Mouse (Mus musculus) intestine, postnatal 0 days (tissue): ENCODE data around the gene Cdh1. TPM values are rescaled to one million over a fixed set of nuclear protein-coding genes. Genes with fewer than 3 reads are reported as not detected.

Experiments used
- ATAC-seq: fragments of 200-750 bp; cut with Nextera tagmentation; 2 replicates; pipeline ENCODE4 v1.8.0; 2017; ENCODE audit warnings: mild to moderate bottlenecking, moderate TSS enrichment, moderate library complexity
- H3K27ac ChIP-seq: fragments of 300-500 bp; sonication (generic); 2 replicates; pipeline ENCODE4 v1.5.1; 2014; ENCODE audit warnings: mild to moderate bottlenecking, low read depth, low read length, moderate library complexity
- H3K27me3 ChIP-seq: fragments of 300-500 bp; sonication (generic); replicated peaks from 2 replicates; pipeline ENCODE4 v1.6.1; 2014; ENCODE audit warnings: low read length, mixed read lengths; ENCODE audit not compliant: control insufficient read depth, insufficient read depth
- H3K36me3 ChIP-seq: fragments of 300-500 bp; sonication (generic); 2 replicates; pipeline ENCODE4 v1.6.1; 2014; ENCODE audit warnings: mild to moderate bottlenecking, moderate library complexity; ENCODE audit not compliant: control insufficient read depth, insufficient read depth
- H3K4me1 ChIP-seq: fragments of 300-500 bp; sonication (generic); replicated peaks from 2 replicates; pipeline ENCODE4 v1.6.1; 2014; ENCODE audit warnings: antibody characterized with exemption, low read length, mixed read lengths; ENCODE audit not compliant: control insufficient read depth, insufficient read depth
- H3K4me2 ChIP-seq: fragments of 300-500 bp; sonication (generic); replicated peaks from 2 replicates; pipeline ENCODE4 v1.6.1; 2014; ENCODE audit warnings: low read depth, mild to moderate bottlenecking, moderate library complexity
- H3K4me3 ChIP-seq: fragments of 300-500 bp; sonication (generic); 2 replicates; pipeline ENCODE4 v1.5.1; 2014; ENCODE audit warnings: low read depth, low read length
- H3K9ac ChIP-seq: fragments of 300-500 bp; sonication (generic); 2 replicates; pipeline ENCODE4 v1.6.1; 2014; ENCODE audit warnings: mild to moderate bottlenecking, low read depth, low read length
- H3K9me3 ChIP-seq: fragments of 300-500 bp; sonication (generic); 2 replicates; pipeline ENCODE4 v1.6.1; 2016; ENCODE audit warnings: mixed run types; ENCODE audit not compliant: control insufficient read depth
- CTCF ChIP-seq: sonication (generic); IDR thresholded peaks from 2 replicates; pipeline ENCODE4 v1.5.1; 2016; ENCODE audit warnings: low read depth, mild to moderate bottlenecking, control low read depth, antibody characterized with exemption, moderate library complexity
- WGBS: fragments of 180-500 bp; shearing (Covaris S2); extraction: QIAGEN DNeasy Blood & Tissue Kit; methylation state at CpG from one replicate; pipeline ENCODE4 v1.1.7; 2014; 5-methylcytosine and 5-hydroxymethylcytosine counted together
- polyA plus RNA-seq: library from polyadenylated mRNA; unstranded; fragments of >200 nt; fragmentation: Nextera tagmentation; extraction: Ambion mirVana; gene quantifications from 2 replicates; pipeline ENCODE4 v1.2.1, GENCODE M21; 2015

The Cdh1 gene
- polyA plus RNA-seq, 1 experiment from 2014 or later = 82.1 TPM

- TF ChIP-seq CTCF = no peak
- peak overlapping the region; percentile 86; the same call in 1 of the 2 replicates for H3K27ac ChIP-seq
- H3K9ac ChIP-seq = no peak overlapping the region
- H3K4me3 ChIP-seq = no peak overlapping the region
- 70% methylated on average over 6 of the region's 6 CpGs for WGBS
- H3K9me3 ChIP-seq = no peaks in the 10 kb centered on the region
- H3K27me3 ChIP-seq = no peaks in the 10 kb centered on the region
- no peak for ATAC-seq
- H3K36me3 ChIP-seq = no peaks in the 10 kb centered on the region
- H3K4me1 ChIP-seq = peaks cover 25% of the 10 kb centered on the region; the same call in 1 of the 2 replicates
- H3K4me2 ChIP-seq = no peak overlapping the region
Observed at GRCm38 (mm10) chr8:106617865-106618264, 14.7 kb downstream of the Cdh1 start.

GRCm38 (mm10) chr8:106618324-106618723 lies 15.2 kb downstream of the Cdh1 start:
- Histone ChIP-seq H3K9me3 (no peaks in the 10 kb centered on the region), H3K9ac (no peak overlapping the region), H3K4me1 (peaks cover 24% of the 10 kb centered on the region; the same call in 1 of the 2 replicates), H3K4me2 (no peak overlapping the region), H3K27me3 (no peaks in the 10 kb centered on the region), H3K27ac (0 out of 2 replicates have a peak overlapping the region, but pooled peaks have one; percentile 74), H3K36me3 (no peaks in the 10 kb centered on the region), H3K4me3 (no peak overlapping the region)
- WGBS = 51% methylated on average over 6 of the region's 6 CpGs
- peak; percentile 47 for TF ChIP-seq CTCF
- ATAC-seq = no peak

DNA sequence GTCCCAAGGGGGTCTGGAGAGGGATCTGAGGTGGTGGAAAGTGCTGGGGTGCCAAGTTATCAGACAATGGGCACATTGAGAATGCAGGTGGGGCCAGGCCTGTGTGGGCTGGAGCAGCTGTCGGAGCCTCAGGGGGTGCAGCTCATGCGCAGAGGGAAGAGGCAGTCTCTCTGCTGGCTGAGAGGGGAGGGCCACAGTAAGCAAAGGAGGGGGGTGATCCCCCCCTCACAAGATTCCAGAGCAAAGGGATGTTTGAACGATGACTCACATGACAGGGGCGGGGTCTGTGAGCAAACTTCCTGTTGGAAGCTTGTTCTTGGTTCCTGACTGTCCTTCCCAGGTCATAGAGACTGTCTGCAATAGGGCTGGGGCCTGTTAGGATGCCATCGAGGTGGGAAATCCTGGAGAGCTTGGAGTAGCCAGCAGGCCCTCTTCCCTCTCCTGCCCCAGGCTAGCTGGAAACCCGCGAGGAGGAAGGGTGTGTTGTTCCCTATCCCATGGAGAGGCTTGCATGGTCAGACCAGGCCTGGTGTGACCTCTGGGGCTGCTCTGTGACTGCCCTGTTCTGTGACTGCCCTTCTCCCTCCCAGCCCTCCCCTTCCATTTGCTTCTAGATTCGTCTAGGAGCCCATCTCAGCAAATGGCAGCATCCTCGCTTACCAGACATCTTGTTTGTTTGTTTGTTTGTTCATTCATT lies 16.5 kb downstream of the Cdh1 start:
- Histone ChIP-seq H3K9me3 (no peaks in the 10 kb centered on the region), H3K27ac (peak overlapping the region; percentile 74), H3K9ac (no peak overlapping the region), H3K4me3 (no peak overlapping the region), H3K4me2 (peak overlapping the region; percentile 32; the same call in 1 of the 2 replicates), H3K27me3 (no peaks in the 10 kb centered on the region), H3K36me3 (no peaks in the 10 kb centered on the region), H3K4me1 (peaks cover 24% of the 10 kb centered on the region; the same call in 1 of the 2 replicates)
- ATAC-seq = peak; percentile 63
- TF ChIP-seq CTCF = no peak
- WGBS = 28% methylated on average over 9 of the region's 9 CpGs

DNA sequence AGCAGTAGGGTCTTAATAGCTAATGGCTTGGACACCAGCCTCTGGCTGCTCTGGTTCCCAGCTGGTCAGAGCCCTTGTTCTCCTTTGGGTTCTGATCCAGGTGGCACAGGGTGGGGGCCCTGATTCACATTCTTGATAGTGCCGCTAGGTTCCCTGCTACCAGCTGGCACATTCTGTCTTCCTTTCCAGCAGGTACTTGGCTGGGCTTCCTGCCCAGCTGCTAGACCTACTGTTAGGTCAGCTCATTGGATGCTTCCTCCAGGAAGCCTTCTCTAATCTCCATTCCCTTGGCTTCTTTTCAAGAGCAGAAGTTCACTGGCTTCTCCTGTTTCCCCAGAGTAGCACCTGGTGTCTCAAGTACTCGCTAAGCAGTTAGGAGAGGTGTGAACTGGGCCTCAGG lies 17.3 kb downstream of the Cdh1 start:
- peak overlapping the region; percentile 74 for H3K27ac ChIP-seq
- ATAC-seq = no peak
- no peaks in the 10 kb centered on the region for H3K9me3 ChIP-seq
- H3K4me2 ChIP-seq = 0 out of 2 replicates have a peak overlapping the region, but pooled peaks have one; percentile 1
- 51% methylated on average over 2 of the region's 2 CpGs for WGBS
- no peak overlapping the region for H3K4me3 ChIP-seq
- H3K27me3 ChIP-seq = no peaks in the 10 kb centered on the region
- H3K9ac ChIP-seq = no peak overlapping the region
- TF ChIP-seq CTCF = no peak
- H3K4me1 ChIP-seq = peaks cover 22% of the 10 kb centered on the region; the same call in 1 of the 2 replicates
- no peaks in the 10 kb centered on the region for H3K36me3 ChIP-seq

DNA sequence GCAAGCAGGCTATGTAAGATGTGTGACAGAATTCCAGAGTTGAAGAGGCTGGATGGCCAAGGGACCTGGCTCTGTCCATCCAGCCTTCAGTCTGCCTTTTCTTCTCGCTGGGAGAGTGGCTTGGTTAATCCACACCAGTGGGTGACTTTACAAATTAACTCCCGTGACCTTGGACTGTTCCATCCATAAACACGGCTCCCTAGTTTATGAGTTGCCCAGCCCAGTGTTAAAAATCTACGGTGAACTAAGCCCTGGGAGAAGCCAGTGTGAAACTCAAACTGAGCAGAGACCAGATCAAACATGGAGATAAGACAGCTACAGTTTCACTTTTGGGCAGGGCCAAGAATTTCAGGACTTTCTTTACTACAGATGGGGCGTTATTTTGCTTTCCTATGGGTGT lies 19.9 kb downstream of the Cdh1 start:
- Histone ChIP-seq H3K36me3 (no peaks in the 10 kb centered on the region), H3K4me2 (peak overlapping the region; percentile 24; the same call in 1 of the 2 replicates), H3K27ac (peak overlapping the region; percentile 55), H3K4me1 (0 out of 2 replicates have a peak, but pooled peaks cover 8% of the 10 kb centered on the region), H3K4me3 (no peak overlapping the region), H3K9me3 (no peaks in the 10 kb centered on the region), H3K9ac (no peak overlapping the region), H3K27me3 (no peaks in the 10 kb centered on the region)
- ATAC-seq = peak; percentile 18; the same call in 1 of the 2 replicates
- TF ChIP-seq CTCF = no peak
- whole genome bisulfite sequencing = 23% methylated on average over 5 of the region's 5 CpGs

GRCm38 (mm10) chr8:106623451-106623850 lies 20.3 kb downstream of the Cdh1 start:
- Histone ChIP-seq H3K4me3 (no peak overlapping the region), H3K4me1 (0 out of 2 replicates have a peak, but pooled peaks cover 8% of the 10 kb centered on the region), H3K9ac (no peak overlapping the region), H3K27ac (no peak overlapping the region), H3K9me3 (no peaks in the 10 kb centered on the region), H3K27me3 (no peaks in the 10 kb centered on the region), H3K4me2 (no peak overlapping the region), H3K36me3 (no peaks in the 10 kb centered on the region)
- WGBS = 62% methylated on average over 3 of the region's 3 CpGs
- ATAC-seq = no peak
- no peak for TF ChIP-seq CTCF
